Mouse (Mus musculus) ES-Bruce4 (cell line): ENCODE results near the gene Plekha1. TPM values are rescaled to one million over a fixed set of nuclear protein-coding genes. Genes with fewer than 3 reads are reported as not detected.

ENCODE experiments used
- H3K27ac ChIP-seq: 2 replicates; pipeline ENCODE4 v1.5.1; 2012; ENCODE audit warnings: low read length, inconsistent platforms; ENCODE audit not compliant: insufficient read depth
- H3K27me3 ChIP-seq: 2 replicates; pipeline ENCODE4 v1.6.1; 2012; ENCODE audit warnings: mild to moderate bottlenecking, low read length, inconsistent platforms; ENCODE audit not compliant: control insufficient read depth, poor library complexity, insufficient read depth, severe bottlenecking
- H3K36me3 ChIP-seq: 2 replicates; pipeline ENCODE4 v1.6.1; 2012; ENCODE audit warnings: inconsistent platforms, mild to moderate bottlenecking, low read length, moderate library complexity; ENCODE audit not compliant: control insufficient read depth, poor library complexity, insufficient read depth, severe bottlenecking
- H3K4me1 ChIP-seq: one replicate; pipeline ENCODE4 v1.8.1; 2011; ENCODE audit warnings: low read length; ENCODE audit not compliant: control insufficient read depth, insufficient read depth
- H3K4me3 ChIP-seq: 2 replicates; pipeline ENCODE4 v1.5.1; 2011; ENCODE audit warnings: low read depth, mild to moderate bottlenecking, low read length
- H3K9ac ChIP-seq: 2 replicates; pipeline ENCODE4 v1.6.1; 2012; ENCODE audit warnings: low read depth, mild to moderate bottlenecking, inconsistent platforms; ENCODE audit not compliant: poor library complexity, severe bottlenecking
- H3K9me3 ChIP-seq: replicated peaks from 2 replicates; pipeline ENCODE4 v1.6.1; 2012; ENCODE audit warnings: mild to moderate bottlenecking, low read length, inconsistent platforms; ENCODE audit not compliant: control insufficient read depth, poor library complexity, insufficient read depth, severe bottlenecking
- CTCF ChIP-seq: IDR thresholded peaks from one replicate; pipeline ENCODE4 v1.8.1; 2011; ENCODE audit warnings: low read depth, low read length
- EP300 ChIP-seq: IDR thresholded peaks from 2 replicates; pipeline ENCODE4 v1.6.1; 2011; ENCODE audit warnings: low read depth, low read length; ENCODE audit not compliant: insufficient read depth
- POLR2A ChIP-seq: IDR thresholded peaks from one replicate; pipeline ENCODE4 v1.8.1; 2011; ENCODE audit warnings: low read length; ENCODE audit not compliant: insufficient read depth
- polyA plus RNA-seq: library from polyadenylated mRNA; stranded (reverse); fragments of >200 nt; gene quantifications from 2 replicates; pipeline ENCODE4 v1.2.4, GENCODE M21; 2011; ENCODE audit warnings: low read depth; ENCODE audit not compliant: missing spikeins, insufficient read depth, insufficient read length

Gene Plekha1
- polyA plus RNA-seq, 1 experiment, result 196 TPM

- 0 out of 2 replicates have a peak overlapping the region, but pooled peaks have one; percentile 19 for H3K9ac ChIP-seq
- TF ChIP-seq EP300, result no peak
- TF ChIP-seq CTCF, result no peak
- TF ChIP-seq POLR2A, result no peak
- H3K4me1 ChIP-seq, result no peaks in the 10 kb centered on the region
- H3K27me3 ChIP-seq, result 0 out of 2 replicates have a peak, but pooled peaks cover 7% of the 10 kb centered on the region
- no peaks in the 10 kb centered on the region for H3K36me3 ChIP-seq
- no peak overlapping the region for H3K27ac ChIP-seq
- no peaks in the 10 kb centered on the region for H3K9me3 ChIP-seq
- H3K4me3 ChIP-seq, result peak overlapping the region; percentile 77
These were observed 69.9 kb downstream of the Plekha1 start for GRCm38 (mm10) chr7:130935421-130935792.

- Histone ChIP-seq H3K9me3 (no peaks in the 10 kb centered on the region), H3K36me3 (no peaks in the 10 kb centered on the region), H3K27ac (no peak within 1 kb of the TSS), H3K4me3 (peak within 1 kb of the TSS; percentile 77), H3K4me1 (no peaks in the 10 kb centered on the region), H3K27me3 (0 out of 2 replicates have a peak, but pooled peaks cover 7% of the 10 kb centered on the region), H3K9ac (peak within 1 kb of the TSS; percentile 39)
- TF ChIP-seq CTCF, result no peak
- no peak for TF ChIP-seq POLR2A
- no peak for TF ChIP-seq EP300
These were observed 70.4 kb downstream of the Plekha1 start, which contains the start of gene Htra1 for GRCm38 (mm10) chr7:130935793-130936471. Htra1 (plus strand) TSS chr7:130936111.

- peak overlapping the region; percentile 77 for H3K4me3 ChIP-seq
- H3K4me1 ChIP-seq, result no peaks in the 10 kb centered on the region
- no peak for TF ChIP-seq EP300
- no peak overlapping the region for H3K27ac ChIP-seq
- H3K27me3 ChIP-seq, result 0 out of 2 replicates have a peak, but pooled peaks cover 7% of the 10 kb centered on the region
- H3K9ac ChIP-seq, result peak overlapping the region; percentile 39
- H3K36me3 ChIP-seq, result no peaks in the 10 kb centered on the region
- H3K9me3 ChIP-seq, result no peaks in the 10 kb centered on the region
These were observed 71.0 kb downstream of the Plekha1 start for GRCm38 (mm10) chr7:130936472-130936951.

- Histone ChIP-seq H3K4me1 (no peaks in the 10 kb centered on the region), H3K4me3 (peak overlapping the region; percentile 19; the same call in 1 of the 2 replicates), H3K27ac (no peak overlapping the region), H3K36me3 (no peaks in the 10 kb centered on the region), H3K9me3 (no peaks in the 10 kb centered on the region), H3K9ac (peak overlapping the region; percentile 39; the same call in 1 of the 2 replicates), H3K27me3 (0 out of 2 replicates have a peak, but pooled peaks cover 7% of the 10 kb centered on the region)
- TF ChIP-seq POLR2A, result no peak
- TF ChIP-seq CTCF, result no peak
- TF ChIP-seq EP300, result no peak
These were observed 71.8 kb downstream of the Plekha1 start for GRCm38 (mm10) chr7:130937266-130937841.

- Histone ChIP-seq H3K36me3 (no peaks in the 10 kb centered on the region), H3K9ac (no peak overlapping the region), H3K4me1 (no peaks in the 10 kb centered on the region), H3K4me3 (no peak overlapping the region), H3K27ac (no peak overlapping the region), H3K27me3 (0 out of 2 replicates have a peak, but pooled peaks cover 7% of the 10 kb centered on the region), H3K9me3 (no peaks in the 10 kb centered on the region)
- TF ChIP-seq CTCF, result no peak
- TF ChIP-seq POLR2A, result no peak
- no peak for TF ChIP-seq EP300
These were observed 72.4 kb downstream of the Plekha1 start for GRCm38 (mm10) chr7:130938005-130938404.

GRCm38 (mm10) chr7:130938896-130939295 lies 73.3 kb downstream of the Plekha1 start:
- Histone ChIP-seq H3K27me3 (0 out of 2 replicates have a peak, but pooled peaks cover 7% of the 10 kb centered on the region), H3K9ac (no peak overlapping the region)

More at GRCm38 (mm10) chr7:130938896-130939295, 73.3 kb downstream of the Plekha1 start:
- Histone ChIP-seq H3K9me3 (no peaks in the 10 kb centered on the region), H3K27ac (no peak overlapping the region), H3K36me3 (no peaks in the 10 kb centered on the region), H3K4me3 (no peak overlapping the region), H3K4me1 (no peaks in the 10 kb centered on the region)
- no peak for TF ChIP-seq EP300
- no peak for TF ChIP-seq POLR2A
- TF ChIP-seq CTCF, result no peak
